Mouse (Mus musculus): ENCODE measurements around the gene Rxra.

Rxra gene

DNA sequence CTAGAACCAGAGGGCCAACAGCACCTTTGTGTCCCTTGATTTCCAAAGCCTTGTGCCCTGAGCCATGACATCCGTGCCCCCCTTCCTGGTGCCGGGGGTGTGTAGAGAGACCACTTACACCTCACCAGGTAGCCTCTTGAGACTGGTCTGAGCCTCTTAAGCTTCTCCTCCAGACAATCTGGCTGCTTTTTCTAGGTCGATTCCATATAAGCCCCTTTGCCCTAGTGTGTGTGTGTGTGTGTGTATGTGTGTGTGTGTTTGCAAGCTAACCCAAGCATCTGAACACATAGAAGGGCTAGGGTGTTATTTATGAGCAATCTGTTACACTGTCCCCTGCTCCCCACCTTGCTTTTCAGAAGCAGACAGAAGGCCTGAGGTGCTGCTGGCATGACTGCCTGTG is 62.2 kb downstream of the Rxra start:
- CTCF ChIA-PET: no interaction called here

DNA sequence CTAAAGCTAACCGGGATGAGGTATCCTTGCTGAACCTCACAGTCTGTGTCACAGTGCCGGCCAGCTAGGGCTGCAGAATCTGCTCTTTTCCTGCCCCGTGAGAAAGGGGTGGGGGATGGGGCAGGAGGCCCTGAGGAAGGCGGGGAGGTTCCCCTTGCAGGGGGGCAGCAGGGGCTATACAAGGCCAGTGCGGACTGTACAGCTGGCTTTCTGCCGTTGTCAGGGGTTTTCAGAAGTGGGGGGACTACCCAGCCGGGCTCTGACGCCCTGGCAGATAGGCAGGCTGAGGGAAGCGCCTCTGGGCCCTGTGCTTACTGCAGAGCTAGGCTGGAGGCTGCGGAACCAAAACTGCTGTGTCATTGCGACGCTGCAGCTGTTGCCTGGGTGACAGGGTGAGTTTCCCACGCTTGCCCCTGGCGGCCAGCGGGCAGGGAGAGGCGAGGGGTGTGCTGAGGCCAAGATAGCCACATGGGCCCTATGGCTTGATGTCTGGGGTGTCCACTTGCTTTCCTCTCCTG is 63.9 kb downstream of the Rxra start:
- CTCF ChIA-PET: no interaction called here

DNA sequence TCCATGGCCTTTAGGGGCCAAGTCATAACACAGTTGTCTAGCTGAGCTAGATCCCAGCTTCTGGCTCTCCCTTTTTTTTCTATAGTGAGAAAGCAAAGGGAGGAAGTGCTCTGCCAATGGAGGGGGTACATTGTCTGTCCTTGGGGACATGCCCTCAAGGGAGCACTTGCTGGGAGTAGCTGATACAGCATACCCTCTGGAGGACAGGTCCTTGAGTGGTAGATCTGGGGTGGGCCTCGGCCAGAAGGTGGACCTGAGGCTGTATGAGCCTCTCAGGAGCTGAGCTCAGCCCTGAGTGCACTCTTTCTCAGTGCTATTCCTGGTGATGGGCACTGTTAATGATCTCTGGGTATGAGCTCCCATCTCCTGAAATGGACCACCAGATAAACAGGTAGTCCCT is 66.9 kb downstream of the Rxra start:
- CTCF ChIA-PET: no interaction called here

DNA sequence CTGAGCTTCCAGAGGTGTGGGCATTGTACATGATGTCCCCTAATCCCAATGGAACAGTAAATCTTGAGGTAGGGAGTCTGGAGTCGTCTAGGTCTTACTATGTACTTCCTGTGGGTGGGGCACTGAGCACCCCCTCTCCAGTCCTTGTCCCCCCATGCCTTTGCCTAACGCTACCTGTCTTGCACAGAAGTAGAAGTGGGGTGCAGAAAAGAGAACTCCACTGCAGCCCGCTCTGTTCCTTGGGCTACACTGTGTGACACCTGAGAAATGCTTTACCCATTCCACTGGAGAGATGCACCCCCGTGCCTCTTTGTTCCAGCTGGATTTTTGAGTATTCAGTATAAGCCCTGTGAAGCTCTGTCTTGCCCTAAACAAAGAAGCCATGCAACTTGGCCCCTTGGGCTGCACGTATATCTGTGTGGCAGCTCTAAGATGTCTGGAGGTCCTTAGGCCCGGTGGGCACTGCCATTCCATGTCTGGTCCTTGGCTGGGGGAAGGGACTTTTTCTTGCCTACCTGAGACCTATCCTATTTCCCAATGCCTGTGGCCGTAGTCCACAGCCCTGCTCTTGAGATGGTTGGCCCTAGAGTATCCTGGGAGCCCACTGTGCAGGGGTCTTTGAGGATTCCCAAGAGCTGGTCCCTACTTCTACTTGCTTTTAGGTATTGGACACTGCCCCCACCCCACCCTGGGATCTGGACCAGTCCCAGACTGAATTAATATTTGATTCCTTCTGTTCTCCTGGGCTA is 67.8 kb downstream of the Rxra start:
- CTCF ChIA-PET: no interaction called here

DNA sequence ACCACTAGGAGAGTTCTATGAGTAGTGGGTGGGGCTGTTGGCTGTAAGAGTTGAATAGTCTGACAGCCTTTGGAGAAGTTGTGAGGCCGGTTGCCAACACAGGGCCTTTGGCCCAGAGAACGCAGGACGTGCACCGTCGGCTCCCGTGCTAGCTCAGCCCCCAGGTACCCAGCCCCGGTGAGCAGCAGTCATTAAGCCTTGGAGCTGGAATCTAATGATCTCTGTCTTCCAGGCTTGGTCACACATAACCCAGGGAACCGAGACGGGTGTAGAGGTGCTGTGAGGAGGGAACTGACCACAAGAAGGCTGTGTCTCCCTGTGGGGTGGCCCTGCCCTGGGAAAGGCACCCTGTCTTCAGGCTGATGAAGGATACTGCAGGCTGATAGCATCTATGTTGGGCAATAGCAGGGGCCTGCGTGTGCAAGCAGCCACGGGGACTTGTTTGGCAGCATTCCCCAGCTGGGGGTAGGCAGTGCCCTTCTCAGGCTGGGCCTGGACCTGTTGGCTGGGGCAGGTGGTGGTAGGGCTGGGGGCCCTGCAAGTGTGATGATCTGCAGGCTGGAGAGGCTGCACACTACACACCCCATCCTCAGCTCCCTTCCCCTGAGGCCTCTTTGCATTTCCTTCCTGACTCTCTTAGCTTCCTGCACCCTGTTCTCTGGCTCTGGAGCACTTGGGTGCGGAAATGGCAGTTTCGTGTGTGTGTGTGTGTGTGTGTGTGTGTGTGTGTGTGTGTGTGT is 68.5 kb downstream of the Rxra start:
- CTCF ChIA-PET: interaction anchor here (0.6 kb wide), 1 partner anchor 1591 kb away, joined by 4 read pairs; no protein-coding TSS in a partner anchor

DNA sequence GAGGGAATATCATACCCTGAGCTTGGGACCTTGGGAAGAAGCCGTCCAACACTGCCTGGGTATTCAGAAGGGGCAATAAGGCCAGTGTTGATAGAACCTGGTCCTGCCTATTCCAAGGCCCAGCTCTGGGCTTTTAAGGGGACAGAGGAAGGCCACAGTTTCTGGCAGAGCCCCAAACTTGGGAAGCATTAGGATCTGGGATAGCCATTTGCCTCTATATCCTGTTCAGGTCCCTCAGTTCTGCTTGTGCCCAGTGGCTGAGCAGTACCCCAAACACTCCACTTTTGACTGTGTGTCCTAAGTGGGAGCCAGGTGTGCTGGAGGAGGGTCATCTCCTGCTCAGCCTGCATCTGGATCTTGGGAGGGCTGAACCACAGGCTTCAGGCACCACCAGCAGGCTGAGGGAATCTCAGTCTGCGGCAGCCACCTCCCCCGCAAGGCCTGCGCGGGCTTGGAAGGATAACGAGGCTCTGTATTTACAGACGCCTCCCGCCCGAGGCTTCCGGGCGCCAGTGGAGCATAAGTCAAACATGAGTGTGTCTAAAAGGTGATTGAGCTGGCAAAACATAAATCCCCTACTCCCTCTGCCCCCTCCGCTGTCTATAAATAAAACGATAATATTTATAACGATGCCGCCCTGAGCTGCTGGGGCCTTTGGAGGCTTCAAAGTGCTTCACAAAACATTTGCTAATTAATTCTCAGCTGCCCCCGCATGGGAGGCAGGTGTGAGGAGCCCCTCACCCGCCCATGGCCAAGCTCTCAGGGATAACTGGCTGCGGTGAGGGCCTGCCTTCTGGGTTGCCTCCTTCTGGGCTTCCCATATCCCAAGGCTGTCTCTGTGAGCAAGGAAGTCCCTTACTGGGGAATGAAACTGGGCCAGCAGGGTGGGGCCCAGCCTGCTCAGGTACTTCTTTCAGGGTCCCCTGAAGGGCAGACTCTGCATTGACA is 69.7 kb downstream of the Rxra start:
- CTCF ChIA-PET: interaction anchor here (0.6 kb wide), 1 partner anchor 823 kb away, joined by 3 read pairs; no protein-coding TSS in a partner anchor

DNA sequence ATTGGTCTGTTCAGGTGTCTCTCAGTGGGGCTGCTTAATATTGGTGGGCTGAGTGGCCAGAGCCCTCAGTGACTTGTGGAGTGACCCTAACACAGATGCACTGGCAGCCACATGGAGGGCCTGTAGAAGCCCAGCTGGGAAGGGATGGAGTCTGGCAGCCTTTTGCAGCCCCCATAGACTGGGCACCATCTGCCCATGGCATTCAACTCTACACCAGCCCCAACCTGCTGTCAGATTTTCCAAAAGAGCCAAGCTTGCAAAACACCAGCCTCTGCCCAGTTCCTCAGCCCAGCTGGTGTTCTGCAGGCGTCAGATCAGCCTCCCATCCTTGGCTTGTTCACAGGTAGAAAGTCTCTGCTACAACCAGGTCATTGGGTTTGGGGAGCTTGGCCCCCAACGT is 70.6 kb downstream of the Rxra start:
- CTCF ChIA-PET: no interaction called here

DNA sequence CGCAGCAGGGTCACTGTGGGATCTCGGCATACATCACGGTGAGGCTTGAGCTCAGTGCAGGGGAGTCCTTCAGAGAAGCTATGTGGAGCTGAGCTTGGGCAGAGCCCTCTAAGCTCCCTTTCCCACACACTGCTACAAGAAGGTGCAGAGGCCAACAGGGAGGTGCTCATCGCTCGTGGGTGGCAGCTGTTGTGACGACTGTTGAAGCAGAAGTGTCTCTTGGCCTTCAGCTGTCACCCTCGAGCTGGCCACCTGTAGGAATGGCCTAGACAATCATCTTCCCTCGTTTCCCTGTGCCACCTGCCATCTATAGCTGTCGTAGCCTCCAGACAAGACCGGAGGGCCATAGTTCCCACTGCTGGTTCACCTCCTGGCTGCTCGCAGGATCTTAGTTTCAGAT is 72.7 kb downstream of the Rxra start:
- CTCF ChIA-PET: no interaction called here

DNA sequence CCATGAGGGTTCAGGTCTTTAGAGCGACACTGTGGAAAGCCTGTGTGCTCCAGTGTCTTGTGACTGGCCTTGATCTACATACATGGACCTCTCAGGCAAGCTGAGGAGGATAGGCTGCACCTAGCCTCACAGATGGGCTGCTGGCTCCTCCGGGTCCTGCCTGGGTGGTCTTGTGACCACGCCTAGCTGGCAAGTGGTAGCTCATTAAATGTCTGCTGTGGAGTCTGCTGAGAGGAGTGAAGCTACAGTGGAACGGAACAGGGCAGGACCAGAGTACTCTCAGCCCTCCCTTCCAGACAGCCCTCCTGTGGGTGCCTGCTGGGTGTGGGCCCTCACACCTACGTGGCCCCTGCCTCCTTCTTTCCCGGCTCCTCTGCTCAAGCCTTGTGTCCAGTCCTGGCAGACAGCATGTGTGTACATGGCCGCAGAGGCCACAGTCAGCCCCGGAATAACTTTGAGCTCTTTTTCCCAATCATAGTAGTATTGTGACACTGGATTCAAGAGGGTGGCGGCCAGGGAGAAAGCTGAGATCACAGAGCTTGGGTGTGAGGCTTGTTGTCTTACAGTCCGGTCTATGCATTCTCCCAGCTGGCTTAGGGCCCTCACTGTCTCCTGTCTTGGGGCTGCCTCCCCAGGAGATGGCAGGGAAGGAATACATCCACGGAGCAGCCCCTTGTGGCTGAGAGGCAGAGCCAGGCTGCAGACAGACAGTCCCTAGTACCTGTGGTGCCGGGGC is 74.3 kb downstream of the Rxra start:
- CTCF ChIA-PET: no interaction called here

DNA sequence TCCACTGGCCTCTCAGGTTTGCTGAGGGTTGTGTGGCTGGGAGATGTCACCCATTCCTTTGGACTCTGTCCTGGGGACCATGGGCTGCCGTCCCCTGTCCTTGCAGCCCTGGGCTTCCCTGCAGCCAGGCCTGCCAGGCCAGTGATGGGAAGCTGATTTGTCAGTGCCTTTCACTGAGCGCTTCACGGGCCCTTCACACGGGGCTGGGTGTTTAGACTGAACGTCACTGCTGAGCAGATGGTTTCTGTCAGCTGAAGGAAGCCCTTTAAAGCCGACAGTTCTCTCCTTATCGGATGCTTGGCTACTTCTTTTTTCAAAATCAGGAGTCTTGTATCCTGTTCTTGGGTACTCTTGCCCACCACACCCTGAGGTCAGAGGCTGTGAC is 74.9 kb downstream of the Rxra start:
- CTCF ChIA-PET: no interaction called here

DNA sequence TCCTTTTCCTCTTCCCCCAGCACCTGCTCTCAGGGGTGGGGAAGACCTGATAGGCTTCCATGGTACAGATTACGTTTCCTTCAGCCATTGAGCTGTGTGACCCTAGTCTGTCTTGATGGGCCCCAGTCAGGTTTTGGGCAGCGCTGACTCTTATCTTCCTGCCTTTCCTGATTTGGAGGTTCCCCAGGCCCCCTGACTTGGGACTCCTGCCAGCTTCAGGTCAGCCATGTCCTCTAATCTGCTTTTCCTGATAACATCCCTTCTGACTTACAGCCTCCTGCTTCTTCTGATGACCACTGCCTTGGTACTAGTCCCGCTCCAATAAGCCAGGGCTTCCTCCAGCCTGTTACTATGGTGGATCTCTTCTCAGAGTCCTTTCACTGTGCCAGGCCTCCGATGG is 75.6 kb downstream of the Rxra start:
- CTCF ChIA-PET: no interaction called here

DNA sequence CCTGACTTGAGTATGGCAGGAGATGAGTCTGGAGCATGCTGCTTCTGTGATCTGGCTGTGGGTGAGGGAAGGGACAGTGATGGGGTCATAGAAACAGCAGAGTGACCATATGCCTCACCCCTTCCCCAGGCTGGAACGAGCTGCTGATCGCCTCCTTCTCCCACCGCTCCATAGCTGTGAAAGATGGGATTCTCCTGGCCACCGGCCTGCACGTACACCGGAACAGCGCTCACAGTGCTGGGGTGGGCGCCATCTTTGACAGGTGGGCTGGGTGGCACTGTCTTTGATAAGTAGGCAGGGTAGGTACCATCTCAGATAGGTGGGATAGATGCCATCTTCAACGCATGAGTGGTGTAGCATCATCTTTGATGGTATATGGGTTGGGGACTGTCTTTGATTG is 77.9 kb downstream of the Rxra start:
- CTCF ChIA-PET: no interaction called here

DNA sequence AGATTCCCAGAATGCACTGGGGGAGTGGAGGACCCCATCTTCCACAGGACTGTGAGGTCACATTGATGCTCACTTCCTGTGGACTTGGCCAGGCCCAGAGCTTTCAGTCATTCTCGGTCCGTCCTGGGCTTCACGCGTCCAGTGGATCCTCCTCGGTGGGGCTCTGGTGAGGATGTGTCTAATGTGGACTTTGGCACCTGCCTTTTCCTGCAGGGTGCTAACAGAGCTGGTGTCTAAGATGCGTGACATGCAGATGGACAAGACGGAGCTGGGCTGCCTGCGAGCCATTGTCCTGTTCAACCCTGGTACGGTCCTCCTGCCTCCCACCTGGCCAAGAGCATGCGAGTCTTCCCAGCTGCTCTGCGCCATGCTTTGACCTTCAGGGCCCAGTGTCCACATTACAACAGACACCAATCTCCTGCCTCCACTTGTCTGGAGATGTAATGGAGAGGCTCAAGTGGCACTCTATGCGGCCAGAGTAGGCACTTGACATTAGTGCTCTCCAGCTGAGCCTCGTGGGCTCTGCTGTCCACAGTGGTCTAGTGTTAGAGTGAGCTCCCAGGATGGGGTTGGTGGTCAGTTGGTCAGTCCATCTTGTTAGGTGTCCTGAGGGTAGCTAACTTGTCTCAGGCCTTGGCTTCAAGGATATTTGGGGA is 79.9 kb downstream of the Rxra start:
- CTCF ChIA-PET: no interaction called here

DNA sequence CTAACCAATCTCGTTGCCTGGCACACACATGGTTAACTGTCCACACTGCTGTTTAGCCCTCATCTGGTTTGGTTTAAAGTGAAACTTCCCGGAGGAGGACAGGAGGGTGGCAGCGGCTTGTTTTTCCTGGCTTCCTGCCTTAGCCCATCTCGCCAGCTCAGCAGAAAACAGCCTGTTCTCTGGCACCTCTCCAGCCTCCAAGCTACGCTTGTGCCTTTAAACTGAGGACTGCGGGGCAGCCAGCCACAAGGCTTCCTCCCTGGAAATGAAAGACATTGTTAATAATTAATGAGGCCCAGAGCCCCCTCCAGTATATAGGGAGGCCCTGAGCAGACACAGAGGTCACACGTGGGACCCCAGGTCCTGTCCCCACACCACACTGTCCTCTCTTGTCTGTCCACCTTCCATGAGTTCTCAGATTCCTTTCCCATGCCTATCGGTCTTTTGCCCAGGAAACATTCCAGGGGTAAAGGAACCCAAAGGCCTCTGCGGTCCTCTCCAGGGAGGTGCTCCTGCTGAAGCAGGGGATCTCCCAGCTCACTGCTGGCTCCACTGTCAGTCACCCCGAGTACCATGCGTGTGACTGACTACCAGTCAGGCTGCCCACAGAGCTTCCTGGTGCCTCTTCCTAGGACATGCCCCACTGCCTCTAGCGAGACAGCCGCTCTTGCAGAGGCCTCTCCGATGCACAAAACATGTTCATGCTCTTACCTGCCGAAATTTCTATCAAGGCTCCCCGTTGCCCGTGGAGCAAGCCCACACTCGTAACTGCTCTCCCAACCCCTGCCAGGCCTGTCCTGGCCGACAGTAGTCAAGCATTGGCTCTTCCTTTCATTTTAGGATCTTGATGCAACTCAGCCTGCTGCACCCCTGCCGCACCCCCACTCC is 82.4 kb downstream of the Rxra start:
- CTCF ChIA-PET: no interaction called here

DNA sequence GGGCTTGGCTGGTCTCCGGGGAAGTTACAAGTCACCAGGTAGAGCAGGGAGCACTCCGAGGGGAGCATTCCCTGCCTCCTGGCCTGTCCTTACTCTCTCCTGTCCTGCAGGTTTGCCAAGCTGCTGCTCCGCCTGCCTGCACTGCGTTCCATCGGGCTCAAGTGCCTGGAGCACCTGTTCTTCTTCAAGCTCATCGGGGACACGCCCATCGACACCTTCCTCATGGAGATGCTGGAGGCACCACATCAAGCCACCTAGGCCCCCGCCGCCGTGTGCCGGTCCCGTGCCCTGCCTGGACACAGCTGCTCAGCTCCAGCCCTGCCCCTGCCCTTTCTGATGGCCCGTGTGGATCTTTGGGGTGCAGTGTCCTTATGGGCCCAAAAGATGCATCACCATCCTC is 83.2 kb downstream of the Rxra start:
- CTCF ChIA-PET: no interaction called here

DNA sequence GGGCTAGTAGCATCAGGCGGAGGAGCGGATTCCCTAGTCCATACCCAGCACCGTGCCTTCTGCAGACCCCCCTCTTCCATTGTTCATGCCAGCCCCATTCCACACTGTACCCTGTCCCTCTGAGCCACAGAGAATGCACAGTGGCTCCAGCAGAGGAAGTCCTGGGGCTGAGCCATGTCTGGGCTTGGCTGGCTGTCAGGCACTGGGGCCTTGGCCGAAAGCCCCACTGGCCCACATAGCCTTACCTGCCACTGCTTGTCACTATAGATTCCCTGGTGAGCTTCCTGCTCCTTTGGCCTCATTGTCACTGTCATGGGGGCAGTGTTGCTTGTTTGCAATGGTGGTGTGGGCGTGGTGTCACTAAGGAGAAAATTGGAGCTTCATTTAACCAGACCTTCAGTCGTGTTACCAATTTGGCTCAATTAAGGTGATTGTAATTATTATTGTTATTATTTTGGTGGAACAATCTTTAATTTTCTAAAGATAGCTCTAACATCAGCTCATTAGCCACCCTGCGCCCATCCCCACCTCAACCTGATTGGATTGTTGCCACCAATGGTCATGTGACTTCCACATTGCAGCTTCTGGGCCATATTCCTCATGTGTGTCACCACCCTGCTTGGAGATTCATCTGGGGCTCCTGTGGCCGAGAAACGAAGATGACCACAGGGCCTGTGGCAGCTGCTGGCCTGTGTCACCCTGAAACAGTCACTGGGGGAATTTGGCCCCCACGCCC is 85.2 kb downstream of the Rxra start:
- CTCF ChIA-PET: interaction anchor here (0.6 kb wide), 1 partner anchor 240 kb away, joined by 15 read pairs; no protein-coding TSS in a partner anchor

DNA sequence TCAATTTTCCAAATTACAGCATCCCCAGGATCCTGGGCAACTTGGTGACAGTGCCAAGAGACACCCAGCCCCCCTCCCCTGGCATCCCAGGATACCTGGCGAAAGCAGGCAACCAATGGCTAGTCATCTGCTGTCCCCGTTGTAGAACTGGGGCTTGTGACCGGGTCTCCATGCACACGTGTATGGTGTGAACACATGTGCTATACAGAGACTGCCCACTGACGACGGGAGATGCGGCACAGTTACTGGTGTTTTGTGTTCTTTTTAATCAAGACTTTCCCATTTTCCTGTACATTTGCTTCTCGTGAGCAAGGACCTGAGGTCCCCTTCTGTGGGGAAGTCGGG is 85.7 kb downstream of the Rxra start:
- CTCF ChIA-PET: interaction anchor here (0.6 kb wide), 1 partner anchor 241 kb away, joined by 15 read pairs; no protein-coding TSS in a partner anchor

DNA sequence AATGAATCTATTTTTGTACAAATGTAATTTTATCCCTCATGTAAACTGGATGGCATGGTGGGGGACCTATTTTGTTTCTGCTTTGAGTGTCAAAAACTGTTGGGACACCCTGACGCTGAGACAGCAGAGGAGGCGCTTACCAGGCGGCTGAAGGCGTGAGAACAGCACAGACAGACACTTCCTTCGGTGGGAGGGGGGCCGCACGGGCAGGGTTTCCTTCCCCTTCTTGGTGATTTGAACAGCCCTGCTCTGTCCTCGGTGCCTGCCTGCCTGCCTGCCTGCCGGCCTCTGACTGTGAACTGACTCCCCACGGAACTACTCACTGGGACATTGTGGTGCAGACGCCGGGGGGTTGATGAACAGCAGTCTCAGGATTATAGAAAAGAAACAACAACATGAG is 86.3 kb downstream of the Rxra start:
- CTCF ChIA-PET: no interaction called here

All from spleen, embryonic (tissue).